Mouse (Mus musculus): ENCODE data around the gene Zbtb37. TPM values are rescaled to one million over a fixed set of nuclear protein-coding genes. Genes with fewer than 3 reads are reported as not detected.

The Zbtb37 gene
- polyA plus RNA-seq (2012; rRNA removed), result 9.4 and 9.7 TPM in 2 replicates

GRCm38 (mm10) chr1:161034435-161035280 lies at the start of gene Zbtb37:
Gene Zbtb37, minus strand, starts transcription at chr1:161034849.

GRCm38 (mm10) chr1:161070352-161071271 lies 36.0 kb upstream of the Zbtb37 start, which contains the start of the genes Dars2 and Cenpl:
Gene Dars2, minus strand, starts transcription at chr1:161070658.
Gene Cenpl, plus strand, starts transcription at chr1:161070713.

GRCm38 (mm10) chr1:160978071-160978735 lies 56.4 kb downstream of the Zbtb37 start, which contains the start of gene Serpinc1:
Gene Serpinc1, plus strand, starts transcription at chr1:160978585.

Other genes with a start within 250 kb of the Zbtb37 start
- 46.7 and 48.6 TPM in 2 replicates for gene Rabgap1l, start 241.6 kb downstream of the Zbtb37 start, polyA plus RNA-seq (2012; rRNA removed)
- gene Rc3h1, start 128.4 kb downstream of the Zbtb37 start, polyA plus RNA-seq (2012; rRNA removed), result 10.7 and 11.4 TPM in 2 replicates
- 0.35 and 0.48 TPM in 2 replicates for gene Serpinc1, start 56.3 kb downstream of the Zbtb37 start, polyA plus RNA-seq (2012; rRNA removed)
- 20.1 and 21.3 TPM in 2 replicates for gene Dars2, start 35.8 kb upstream of the Zbtb37 start, polyA plus RNA-seq (2012; rRNA removed)
- 5.2 and 5.8 TPM in 2 replicates for gene Cenpl, start 35.9 kb upstream of the Zbtb37 start, polyA plus RNA-seq (2012; rRNA removed)
- gene Klhl20, start 96.7 kb upstream of the Zbtb37 start, polyA plus RNA-seq (2012; rRNA removed), result 18.0 TPM in 2 replicates
- 31.6 and 31.8 TPM in 2 replicates for gene Ankrd45, start 107.8 kb upstream of the Zbtb37 start, polyA plus RNA-seq (2012; rRNA removed)
- not detected in 2 replicates for gene Tex50, start 124.5 kb upstream of the Zbtb37 start, polyA plus RNA-seq (2012; rRNA removed)
- gene Prdx6, start 216.4 kb upstream of the Zbtb37 start, polyA plus RNA-seq (2012; rRNA removed), result 87.4 and 93.6 TPM in 2 replicates